Mouse (Mus musculus) CH12.LX (cell line): ENCODE measurements at regions not wholly inside any gene's neighbourhood (a gene's known extent, or its start where the extent isn't known, plus 50 kb on each side); places are given as distances from the start of the nearest gene placed in this dataset.

Experiments
- DNase-seq: peaks from one replicate; pipeline ENCODE4 v3.0.0-alpha.2; 2013; ENCODE audit errors: extremely low read depth
- H3K27ac ChIP-seq: 2 replicates; pipeline ENCODE4 v1.5.1; 2012; ENCODE audit warnings: low read depth, mild to moderate bottlenecking, control low read depth, moderate library complexity; ENCODE audit not compliant: insufficient read depth
- H3K27me3 ChIP-seq: replicated peaks from 2 replicates; pipeline ENCODE3; 2012; ENCODE audit warnings: inconsistent platforms
- H3K36me3 ChIP-seq, 2 experiments: replicated peaks in 1 of 2; 2 replicates each; pipeline versions ENCODE3 to v1.6.1; 2012; ENCODE audit warnings: inconsistent platforms in 1 of 2, low read length in 1 of 2, mild to moderate bottlenecking in 1 of 2, mixed read lengths in 1 of 2, moderate library complexity in 1 of 2; ENCODE audit not compliant: control insufficient read depth in 1 of 2, insufficient read depth in 1 of 2
- H3K4me1 ChIP-seq, 2 experiments: 2 replicates each; pipeline ENCODE4 v1.6.1; 2012; ENCODE audit warnings: inconsistent platforms in 1 of 2, moderate library complexity in 1 of 2; ENCODE audit not compliant: insufficient read depth in 2 of 2, control insufficient read depth in 1 of 2
- H3K4me2 ChIP-seq: 2 replicates; pipeline ENCODE4 v1.6.1; 2012; ENCODE audit warnings: low read depth, mild to moderate bottlenecking, control low read depth; ENCODE audit not compliant: poor library complexity, insufficient read depth, severe bottlenecking
- H3K4me3 ChIP-seq, 3 experiments: fragments of 150-350 bp in 1 of 3; sonication (generic) in 1 of 3; replicated peaks in 1 of 3; 2 replicates each; pipeline versions ENCODE3 to v1.5.1; 2011 to 2012; ENCODE audit warnings: low read depth in 2 of 3, low read length in 2 of 3, mild to moderate bottlenecking in 2 of 3, moderate library complexity in 2 of 3, control low read depth in 1 of 3, improper control_type of control experiment in 1 of 3, inconsistent platforms in 1 of 3, mixed read lengths in 1 of 3; ENCODE audit not compliant: poor library complexity in 1 of 3
- H3K79me2 ChIP-seq: replicated peaks from 2 replicates; pipeline ENCODE4 v1.6.1; 2012; ENCODE audit warnings: mild to moderate bottlenecking, moderate library complexity; ENCODE audit not compliant: control insufficient read depth, poor library complexity, insufficient read depth, severe bottlenecking; ENCODE audit errors: extremely low read depth
- H3K9ac ChIP-seq: 2 replicates; pipeline ENCODE4 v1.6.1; 2012; ENCODE audit warnings: low read depth, mild to moderate bottlenecking, control low read depth, moderate library complexity; ENCODE audit not compliant: insufficient read depth
- H3K9me3 ChIP-seq: replicated peaks from 2 replicates; pipeline ENCODE3; 2012; ENCODE audit warnings: low read length, inconsistent platforms, mixed read lengths
- CHD1 ChIP-seq: IDR thresholded peaks from 2 replicates; pipeline ENCODE4 v1.6.1; 2012; ENCODE audit warnings: low read depth, low read length, improper control_type of control experiment, inconsistent platforms
- CHD2 ChIP-seq: IDR thresholded peaks from 2 replicates; pipeline ENCODE4 v1.6.1; 2011; ENCODE audit warnings: low read length, improper control_type of control experiment
- CTCF ChIP-seq, 2 experiments: IDR thresholded peaks in 1 of 2; conservative IDR thresholded peaks in 1 of 2; 2 replicates each; pipeline ENCODE4 v1.5.1; 2011 to 2012; ENCODE audit warnings: low read depth in 2 of 2, low read length in 2 of 2, improper control_type of control experiment in 1 of 2, inconsistent platforms in 1 of 2, mild to moderate bottlenecking in 1 of 2, moderate library complexity in 1 of 2
- E2F4 ChIP-seq: IDR thresholded peaks from 2 replicates; pipeline ENCODE4 v1.6.1; 2011; ENCODE audit warnings: low read depth, low read length, improper control_type of control experiment; ENCODE audit not compliant: insufficient replicate concordance
- EP300 ChIP-seq: IDR thresholded peaks from 2 replicates; pipeline ENCODE4 v1.6.1; 2011; ENCODE audit warnings: low read length, improper control_type of control experiment
- JUND ChIP-seq: conservative IDR thresholded peaks from 2 replicates; pipeline ENCODE4 v1.6.1; 2011; ENCODE audit warnings: low read depth, low read length, improper control_type of control experiment
- MAX ChIP-seq: IDR thresholded peaks from 2 replicates; pipeline ENCODE4 v1.6.1; 2011; ENCODE audit warnings: low read length, improper control_type of control experiment
- MAZ ChIP-seq: IDR thresholded peaks from 2 replicates; pipeline ENCODE4 v1.6.1; 2012; ENCODE audit warnings: low read depth, mild to moderate bottlenecking, inconsistent platforms, low read length, improper control_type of control experiment, moderate library complexity
- MXI1 ChIP-seq: IDR thresholded peaks from 2 replicates; pipeline ENCODE4 v1.6.1; 2011; ENCODE audit warnings: mild to moderate bottlenecking, low read depth, low read length, improper control_type of control experiment
- MYC ChIP-seq: IDR thresholded peaks from 2 replicates; pipeline ENCODE4 v1.6.1; 2011; ENCODE audit warnings: low read depth, mild to moderate bottlenecking, improper control_type of control experiment, low read length
- NELFE ChIP-seq: IDR thresholded peaks from 2 replicates; pipeline ENCODE4 v1.6.1; 2011; ENCODE audit warnings: low read depth, low read length, improper control_type of control experiment
- NRF1 ChIP-seq: IDR thresholded peaks from 2 replicates; pipeline ENCODE4 v1.6.1; 2014; ENCODE audit warnings: low read depth, mild to moderate bottlenecking, inconsistent platforms, low read length, improper control_type of control experiment, moderate library complexity
- POLR2A ChIP-seq: IDR thresholded peaks from 2 replicates; pipeline ENCODE4 v1.6.1; 2011; ENCODE audit warnings: low read depth, mild to moderate bottlenecking, improper control_type of control experiment, low read length
- POLR2AphosphoS2 ChIP-seq: IDR thresholded peaks from 2 replicates; pipeline ENCODE4 v1.6.1; 2011; ENCODE audit warnings: low read depth, low read length, improper control_type of control experiment
- RCOR1 ChIP-seq: conservative IDR thresholded peaks from 2 replicates; pipeline ENCODE4 v1.6.1; 2012; ENCODE audit warnings: low read depth, mild to moderate bottlenecking, inconsistent platforms, low read length, improper control_type of control experiment
- SIN3A ChIP-seq: IDR thresholded peaks from 2 replicates; pipeline ENCODE4 v1.6.1; 2012; ENCODE audit warnings: low read length, improper control_type of control experiment, inconsistent platforms
- SMC3 ChIP-seq: IDR thresholded peaks from 2 replicates; pipeline ENCODE4 v1.6.1; 2011; ENCODE audit warnings: low read depth, low read length, improper control_type of control experiment
- USF1 ChIP-seq: IDR thresholded peaks from 2 replicates; pipeline ENCODE4 v1.6.1; 2014; ENCODE audit warnings: low read depth, mild to moderate bottlenecking, inconsistent platforms, low read length, improper control_type of control experiment
- USF2 ChIP-seq: conservative IDR thresholded peaks from 2 replicates; pipeline ENCODE4 v1.6.1; 2011; ENCODE audit warnings: low read depth, low read length, improper control_type of control experiment
- ZC3H11A ChIP-seq: IDR thresholded peaks from 2 replicates; pipeline ENCODE4 v1.6.1; 2012; ENCODE audit warnings: low read depth, mild to moderate bottlenecking, inconsistent platforms, low read length, improper control_type of control experiment
- ZKSCAN1 ChIP-seq: IDR thresholded peaks from 2 replicates; pipeline ENCODE4 v1.6.1; 2012; ENCODE audit warnings: low read depth, inconsistent platforms, low read length, improper control_type of control experiment, borderline replicate concordance
- ZMIZ1 ChIP-seq: IDR thresholded peaks from 2 replicates; pipeline ENCODE4 v1.6.1; 2012; ENCODE audit warnings: low read depth, mild to moderate bottlenecking, inconsistent platforms, low read length, improper control_type of control experiment
- ZNF384 ChIP-seq: IDR thresholded peaks from 2 replicates; pipeline ENCODE4 v1.6.1; 2012; ENCODE audit warnings: low read depth, low read length, improper control_type of control experiment, inconsistent platforms
- dilution Hi-C: fragments of 300-500 bp; cut with MboI; formaldehyde crosslinking; loops from 2 replicates; pipeline ENCODE4 v1.14.3; 2020; ENCODE audit warnings: low sequenced_read_pairs; ENCODE audit not compliant: extremely low pct_unique_long_range_greater_than_20kb, extremely low pct_ligation_motif_present
- in situ Hi-C: fragments of 300-500 bp; cut with MboI; formaldehyde crosslinking; loops from 3 replicates; pipeline ENCODE4 v1.14.3; 2019; ENCODE audit warnings: low sequenced_read_pairs, low pct_ligation_motif_present, low pct_unique_long_range_greater_than_20kb, mixed read lengths

GRCm38 (mm10) chr1:61470617-61471214 lies 167.9 kb upstream of the Pard3b start:
- Histone ChIP-seq H3K9me3 (no peaks in the 10 kb centered on the region), H3K79me2 (no peaks in the 10 kb centered on the region), H3K4me2 (no peak overlapping the region), H3K9ac (no peak overlapping the region), H3K27me3 (no peaks in the 10 kb centered on the region), H3K4me3 (no peak overlapping the region), H3K27ac (no peak overlapping the region), H3K36me3 (no peaks in the 10 kb centered on the region), H3K4me1 (peaks cover 4 to 9% of the 10 kb centered on the region in 2 experiments; a peak in 3 of 4 replicates)
- dilution Hi-C loops (no loop called here), in situ Hi-C loops (no loop called here)
- DNase-seq = no peak
- no peak for TF ChIP-seq EP300
- TF ChIP-seq USF1 = no peak

GRCm38 (mm10) chr1:61471779-61472578 lies 166.6 kb upstream of the Pard3b start:
- no peak overlapping the region for H3K9ac ChIP-seq
- H3K4me1 ChIP-seq = peaks cover 4 to 18% of the 10 kb centered on the region in 2 experiments; a peak in 3 of 4 replicates
- in situ Hi-C loops = no loop called here
- no peaks in the 10 kb centered on the region for H3K27me3 ChIP-seq
- dilution Hi-C loops = no loop called here
- H3K27ac ChIP-seq = no peak overlapping the region
- DNase-seq = no peak
- TF ChIP-seq CHD1 = no peak
- no peak for TF ChIP-seq JUND
- TF ChIP-seq NELFE = no peak
- no peak for TF ChIP-seq MXI1
- no peak for TF ChIP-seq SMC3
- no peak for TF ChIP-seq ZNF384
- no peak for TF ChIP-seq CHD2
- TF ChIP-seq, all 38 proteins: peak for 0
- Histone ChIP-seq H3K36me3 (no peaks in the 10 kb centered on the region), H3K4me3 (no peak overlapping the region), H3K4me2 (no peak overlapping the region), H3K79me2 (no peaks in the 10 kb centered on the region), H3K9me3 (no peaks in the 10 kb centered on the region)

- Histone ChIP-seq H3K27ac (no peak overlapping the region), H3K4me1 (peaks cover 6 to 25% of the 10 kb centered on the region in 2 experiments), H3K4me2 (no peak overlapping the region), H3K4me3 (no peak overlapping the region), H3K9me3 (no peaks in the 10 kb centered on the region), H3K79me2 (no peaks in the 10 kb centered on the region), H3K36me3 (no peaks in the 10 kb centered on the region), H3K27me3 (no peaks in the 10 kb centered on the region), H3K9ac (no peak overlapping the region)
- DNase-seq = no peak
- dilution Hi-C loops (no loop called here), in situ Hi-C loops (no loop called here)
- no peak for TF ChIP-seq POLR2AphosphoS2
- TF ChIP-seq E2F4 = no peak
- no peak for TF ChIP-seq SIN3A
- no peak for TF ChIP-seq ZMIZ1
- TF ChIP-seq NRF1 = no peak
- no peak for TF ChIP-seq MAZ
- TF ChIP-seq ZC3H11A = no peak
- TF ChIP-seq MAX = no peak
- TF ChIP-seq ZKSCAN1 = no peak
- no peak for TF ChIP-seq MYC
- TF ChIP-seq POLR2A = no peak
- TF ChIP-seq ZNF384 = no peak
- TF ChIP-seq RCOR1 = no peak
- TF ChIP-seq CHD2 = no peak
- TF ChIP-seq USF1 = no peak
- TF ChIP-seq JUND = no peak
- TF ChIP-seq NELFE = no peak
- no peak for TF ChIP-seq USF2
- TF ChIP-seq EP300 = no peak
- no peak for TF ChIP-seq CTCF (conservative IDR thresholded peaks at IDR 0.05 in 1 of 2, IDR thresholded peaks at IDR 0.05 in 1 of 2; ENCODE audit: low read depth in 2 of 2, low read length in 2 of 2)
These were observed 165.9 kb upstream of the Pard3b start for GRCm38 (mm10) chr1:61472579-61473242.
